Mouse (Mus musculus) lung, postnatal 0 days (tissue): Measurements from ENCODE around the gene Nmrk2. TPM values are rescaled to one million over a fixed set of nuclear protein-coding genes. Genes with fewer than 3 reads are reported as not detected.
A peak's percentile ranks its signal among the peaks of the same experiment; 100 is the strongest.

Experiments used
- ATAC-seq: fragments of 200-750 bp; cut with Nextera tagmentation; 2 replicates; pipeline ENCODE4 v1.8.0; 2017; ENCODE audit warnings: moderate library complexity
- DNase-seq: peaks from one replicate; pipeline ENCODE4 v3.0.0-alpha.2; 2016; ENCODE audit warnings: low spot score
- H3K27ac ChIP-seq: fragments of 300-500 bp; sonication (generic); 2 replicates; pipeline ENCODE4 v1.5.1; 2014; ENCODE audit warnings: antibody characterized with exemption, mild to moderate bottlenecking, low read length, mixed read lengths
- H3K27me3 ChIP-seq: fragments of 300-500 bp; sonication (generic); replicated peaks from 2 replicates; pipeline ENCODE4 v1.6.1; 2014; ENCODE audit warnings: low read length, mixed read lengths; ENCODE audit not compliant: insufficient read depth
- H3K36me3 ChIP-seq: fragments of 300-500 bp; sonication (generic); 2 replicates; pipeline ENCODE4 v1.6.1; 2014; ENCODE audit warnings: low read length, mixed read lengths; ENCODE audit not compliant: insufficient read depth
- H3K4me1 ChIP-seq: fragments of 300-500 bp; sonication (generic); 2 replicates; pipeline ENCODE4 v1.6.1; 2014; ENCODE audit warnings: antibody characterized with exemption, low read depth, low read length, mixed read lengths; ENCODE audit not compliant: insufficient read depth
- H3K4me2 ChIP-seq: fragments of 300-500 bp; sonication (generic); replicated peaks from 2 replicates; pipeline ENCODE4 v1.6.1; 2014; ENCODE audit warnings: low read depth, mild to moderate bottlenecking, low read length, moderate library complexity, mixed read lengths
- H3K4me3 ChIP-seq: fragments of 300-500 bp; sonication (generic); 2 replicates; pipeline ENCODE4 v1.5.1; 2014; ENCODE audit warnings: low read depth, low read length
- H3K9ac ChIP-seq: fragments of 300-500 bp; sonication (generic); replicated peaks from 2 replicates; pipeline ENCODE4 v1.6.1; 2014; ENCODE audit warnings: low read depth, mild to moderate bottlenecking
- H3K9me3 ChIP-seq: fragments of 300-500 bp; sonication (generic); 2 replicates; pipeline ENCODE4 v1.6.1; 2016; ENCODE audit warnings: low read length, mixed read lengths
- CTCF ChIP-seq: IDR thresholded peaks from 2 replicates; pipeline ENCODE4 v1.5.1; 2016; ENCODE audit warnings: antibody characterized with exemption, mild to moderate bottlenecking
- EP300 ChIP-seq: IDR thresholded peaks from 2 replicates; pipeline ENCODE4 v1.6.1; 2016; ENCODE audit warnings: antibody characterized with exemption, mild to moderate bottlenecking, control low read depth
- WGBS: fragments of 180-500 bp; shearing (Covaris S2); extraction: QIAGEN DNeasy Blood & Tissue Kit; methylation state at CpG from one replicate; pipeline ENCODE4 v1.1.7; 2014; 5-methylcytosine and 5-hydroxymethylcytosine counted together
- polyA plus RNA-seq: library from polyadenylated mRNA; unstranded; fragments of >200 nt; fragmentation: Nextera tagmentation; extraction: Ambion mirVana; gene quantifications from 2 replicates; pipeline ENCODE4 v1.2.1, GENCODE M21; 2015

Gene Nmrk2
- polyA plus RNA-seq, 1 experiment from 2014 or later: 0.92 TPM

- Histone ChIP-seq H3K27me3 (peaks cover 14% of the 10 kb centered on the region), H3K4me2 (no peak overlapping the region), H3K27ac (no peak overlapping the region), H3K4me1 (no peaks in the 10 kb centered on the region), H3K9ac (no peak overlapping the region), H3K4me3 (no peak overlapping the region), H3K9me3 (no peaks in the 10 kb centered on the region), H3K36me3 (no peaks in the 10 kb centered on the region)
- ATAC-seq: no peak
- WGBS: 81% methylated on average over 16 of the region's 16 CpGs
- TF ChIP-seq CTCF (no peak), EP300 (no peak)
- DNase-seq: no peak
Measured at GRCm38 (mm10) chr10:81242021-81242420, 40.2 kb upstream of the Nmrk2 start.

GRCm38 (mm10) chr10:81240876-81241275 lies 39.0 kb upstream of the Nmrk2 start:
- DNase-seq (peak; percentile 51), ATAC-seq (no peak)
- Histone ChIP-seq H3K4me1 (no peaks in the 10 kb centered on the region), H3K9ac (no peak overlapping the region), H3K27ac (no peak overlapping the region), H3K4me2 (no peak overlapping the region), H3K27me3 (peaks cover 14% of the 10 kb centered on the region), H3K4me3 (no peak overlapping the region), H3K9me3 (no peaks in the 10 kb centered on the region), H3K36me3 (no peaks in the 10 kb centered on the region)
- no peak for TF ChIP-seq EP300
- TF ChIP-seq CTCF: peak; percentile 74
- WGBS: 22% methylated on average over 13 of the region's 13 CpGs

- Histone ChIP-seq H3K4me1 (no peaks in the 10 kb centered on the region; the same call in 1 of the 2 replicates), H3K27ac (no peak overlapping the region), H3K4me2 (no peak overlapping the region), H3K27me3 (peaks cover 14% of the 10 kb centered on the region), H3K9ac (no peak overlapping the region), H3K4me3 (no peak overlapping the region), H3K9me3 (no peaks in the 10 kb centered on the region), H3K36me3 (no peaks in the 10 kb centered on the region)
- ATAC-seq (no peak), DNase-seq (no peak)
- WGBS: 56% methylated on average over 2 of the region's 2 CpGs
- TF ChIP-seq EP300 (no peak), CTCF (no peak)
Measured at GRCm38 (mm10) chr10:81238618-81239017, 36.8 kb upstream of the Nmrk2 start.

GRCm38 (mm10) chr10:81236471-81237268 lies 34.8 kb upstream of the Nmrk2 start:
- H3K9me3 ChIP-seq: no peaks in the 10 kb centered on the region
- no peak overlapping the region for H3K9ac ChIP-seq
- no peak for DNase-seq
- 80% methylated on average over 12 of the region's 12 CpGs for WGBS
- TF ChIP-seq CTCF: no peak
- no peak for TF ChIP-seq EP300
- no peak for ATAC-seq
- H3K27me3 ChIP-seq: peaks cover 14% of the 10 kb centered on the region
- no peak overlapping the region for H3K4me3 ChIP-seq
- no peaks in the 10 kb centered on the region; the same call in 1 of the 2 replicates for H3K4me1 ChIP-seq
- no peak overlapping the region for H3K4me2 ChIP-seq
- H3K36me3 ChIP-seq: no peaks in the 10 kb centered on the region
- H3K27ac ChIP-seq: no peak overlapping the region

- Histone ChIP-seq H3K27me3 (peaks cover 20% of the 10 kb centered on the region), H3K4me1 (no peaks in the 10 kb centered on the region; the same call in 1 of the 2 replicates), H3K27ac (no peak overlapping the region), H3K9me3 (no peaks in the 10 kb centered on the region), H3K9ac (no peak overlapping the region), H3K36me3 (no peaks in the 10 kb centered on the region), H3K4me2 (no peak overlapping the region), H3K4me3 (no peak overlapping the region)
- no peak for TF ChIP-seq CTCF
- no peak for TF ChIP-seq EP300
- DNase-seq: no peak
- ATAC-seq: no peak
- 76% methylated on average over 6 of the region's 6 CpGs for WGBS
Measured at GRCm38 (mm10) chr10:81234206-81234605, 32.4 kb upstream of the Nmrk2 start.

- peak overlapping the region; percentile 60 for H3K4me3 ChIP-seq
- no peak overlapping the region for H3K27ac ChIP-seq
- no peak for TF ChIP-seq EP300
- TF ChIP-seq CTCF: no peak
- peak overlapping the region; percentile 13 for H3K9ac ChIP-seq
- under 1% methylated on average over 18 of the region's 28 CpGs for WGBS
- no peaks in the 10 kb centered on the region for H3K36me3 ChIP-seq
- DNase-seq (no peak), ATAC-seq (no peak; the same call in 1 of the 2 replicates)
- H3K27me3 ChIP-seq: peaks cover 24% of the 10 kb centered on the region
- H3K9me3 ChIP-seq: no peaks in the 10 kb centered on the region
- no peaks in the 10 kb centered on the region; the same call in 1 of the 2 replicates for H3K4me1 ChIP-seq
- peak overlapping the region; percentile 65 for H3K4me2 ChIP-seq
Measured at GRCm38 (mm10) chr10:81233226-81233585, 31.4 kb upstream of the Nmrk2 start.
